Mouse (Mus musculus) forebrain, postnatal 0 days (tissue): ENCODE measurements around the gene Cdip1. TPM values are rescaled to one million over a fixed set of nuclear protein-coding genes. Genes with fewer than 3 reads are reported as not detected.
A peak's percentile ranks its signal among the peaks of the same experiment; 100 is the strongest.

Experiments
- ATAC-seq: fragments of 200-750 bp; cut with Nextera tagmentation; 2 replicates; pipeline ENCODE4 v1.8.0; 2017; ENCODE audit warnings: mild to moderate bottlenecking, moderate library complexity
- DNase-seq: peaks from one replicate; pipeline ENCODE4 v3.0.0-alpha.2; 2015
- H3K27ac ChIP-seq: fragments of 300-500 bp; sonication (generic); 2 replicates; pipeline ENCODE4 v1.5.1; 2014; ENCODE audit warnings: low read depth, mild to moderate bottlenecking, antibody characterized with exemption, low read length, moderate library complexity, mixed read lengths
- H3K27me3 ChIP-seq: fragments of 300-500 bp; sonication (generic); 2 replicates; pipeline ENCODE4 v1.6.1; 2014; ENCODE audit warnings: mild to moderate bottlenecking, low read length, mixed read lengths; ENCODE audit not compliant: insufficient read depth
- H3K36me3 ChIP-seq: fragments of 300-500 bp; sonication (generic); 2 replicates; pipeline ENCODE4 v1.6.1; 2014; ENCODE audit warnings: mild to moderate bottlenecking, moderate library complexity; ENCODE audit not compliant: insufficient read depth
- H3K4me1 ChIP-seq: fragments of 300-500 bp; sonication (generic); 2 replicates; pipeline ENCODE4 v1.6.1; 2014; ENCODE audit warnings: antibody characterized with exemption; ENCODE audit not compliant: insufficient read depth
- H3K4me2 ChIP-seq: fragments of 300-500 bp; sonication (generic); 2 replicates; pipeline ENCODE4 v1.6.1; 2014; ENCODE audit warnings: low read depth, mild to moderate bottlenecking, moderate library complexity
- H3K4me3 ChIP-seq: fragments of 300-500 bp; sonication (generic); 2 replicates; pipeline ENCODE4 v1.5.1; 2014; ENCODE audit warnings: low read depth, low read length, mixed read lengths
- H3K9ac ChIP-seq: fragments of 300-500 bp; sonication (generic); 2 replicates; pipeline ENCODE4 v1.6.1; 2014; ENCODE audit warnings: mild to moderate bottlenecking
- H3K9me3 ChIP-seq: fragments of 300-500 bp; sonication (generic); 2 replicates; pipeline ENCODE4 v1.6.1; 2016; ENCODE audit warnings: low read length
- CTCF ChIP-seq: sonication (generic); IDR thresholded peaks from 2 replicates; pipeline ENCODE4 v1.5.1; 2016; ENCODE audit warnings: antibody characterized with exemption, control low read depth, low read depth
- WGBS: fragments of 180-500 bp; shearing (Covaris S2); extraction: QIAGEN DNeasy Blood & Tissue Kit; methylation state at CpG from one replicate; pipeline ENCODE4 v1.1.7; 2014; 5-methylcytosine and 5-hydroxymethylcytosine counted together
- polyA plus RNA-seq: library from polyadenylated mRNA; unstranded; fragments of >200 nt; fragmentation: Nextera tagmentation; extraction: Ambion mirVana; gene quantifications from 2 replicates; pipeline ENCODE4 v1.2.1, GENCODE M21; 2015
- total RNA-seq: library from RNA; depleted of rRNA; stranded (reverse); fragments of >200 nt; gene quantifications from 2 replicates; pipeline ENCODE4 v1.2.3, GENCODE M21; 2014

Cdip1 gene
- total and polyA plus RNA-seq, 2 experiments from 2014 or later, result 99.0 to 115 TPM

GRCm38 (mm10) chr16:4718753-4719518 lies 71.2 kb downstream of the Cdip1 start, which contains the start of gene Nmral1:
Gene Nmral1, minus strand, starts transcription at chr16:4719356.
- H3K36me3 ChIP-seq, result peaks cover 8% of the 10 kb centered on the region; the same call in 1 of the 2 replicates
- H3K4me3 ChIP-seq, result peak within 1 kb of the TSS; percentile 54
- ATAC-seq (peak; percentile 91), DNase-seq (peak; percentile 82)
- H3K27me3 ChIP-seq, result no peaks in the 10 kb centered on the region
- peak within 1 kb of the TSS; percentile 74 for H3K27ac ChIP-seq
- H3K4me2 ChIP-seq, result peak within 1 kb of the TSS; percentile 74
- H3K9ac ChIP-seq, result peak within 1 kb of the TSS; percentile 83
- 15% methylated on average over 33 of the region's 33 CpGs for WGBS
- TF ChIP-seq CTCF, result no peak
- no peaks in the 10 kb centered on the region for H3K9me3 ChIP-seq
- H3K4me1 ChIP-seq, result peaks cover 6% of the 10 kb centered on the region; the same call in 1 of the 2 replicates

- Histone ChIP-seq H3K9ac (no peak overlapping the region), H3K4me1 (peaks cover 6% of the 10 kb centered on the region; the same call in 1 of the 2 replicates), H3K9me3 (no peaks in the 10 kb centered on the region), H3K27ac (no peak overlapping the region), H3K4me3 (peak overlapping the region; percentile 54), H3K4me2 (peak overlapping the region; percentile 74), H3K27me3 (no peaks in the 10 kb centered on the region), H3K36me3 (peaks cover 12% of the 10 kb centered on the region; the same call in 1 of the 2 replicates)
- TF ChIP-seq CTCF, result no peak
- 48% methylated on average over 3 of the region's 3 CpGs for WGBS
- DNase-seq, result no peak
- no peak for ATAC-seq
Observed at GRCm38 (mm10) chr16:4717866-4718265, 72.2 kb downstream of the Cdip1 start.

GRCm38 (mm10) chr16:4713861-4714710 lies 76.0 kb downstream of the Cdip1 start:
- no peak for ATAC-seq
- no peak for DNase-seq
- TF ChIP-seq CTCF, result no peak
- H3K4me3 ChIP-seq, result no peak overlapping the region
- no peaks in the 10 kb centered on the region for H3K27me3 ChIP-seq
- H3K9me3 ChIP-seq, result no peaks in the 10 kb centered on the region
- WGBS, result 93% methylated on average over 17 of the region's 17 CpGs
- H3K27ac ChIP-seq, result no peak overlapping the region
- H3K36me3 ChIP-seq, result peaks cover 29% of the 10 kb centered on the region
- no peak overlapping the region for H3K4me2 ChIP-seq
- peaks cover 6% of the 10 kb centered on the region; the same call in 1 of the 2 replicates for H3K4me1 ChIP-seq
- no peak overlapping the region for H3K9ac ChIP-seq

- Histone ChIP-seq H3K9ac (no peak overlapping the region), H3K27me3 (no peaks in the 10 kb centered on the region), H3K9me3 (no peaks in the 10 kb centered on the region), H3K4me2 (no peak overlapping the region), H3K4me1 (no peaks in the 10 kb centered on the region), H3K27ac (no peak overlapping the region), H3K36me3 (peaks cover 58% of the 10 kb centered on the region), H3K4me3 (no peak overlapping the region)
- 95% methylated on average over 4 of the region's 4 CpGs for WGBS
- no peak for TF ChIP-seq CTCF
- ATAC-seq (no peak), DNase-seq (no peak)
Observed at GRCm38 (mm10) chr16:4711173-4711572, 78.9 kb downstream of the Cdip1 start.

GRCm38 (mm10) chr16:4705541-4705940 lies 84.6 kb downstream of the Cdip1 start:
- Histone ChIP-seq H3K4me1 (no peaks in the 10 kb centered on the region), H3K9ac (no peak overlapping the region), H3K36me3 (peaks cover 85% of the 10 kb centered on the region), H3K4me3 (no peak overlapping the region), H3K27me3 (no peaks in the 10 kb centered on the region), H3K9me3 (no peaks in the 10 kb centered on the region), H3K27ac (no peak overlapping the region), H3K4me2 (no peak overlapping the region)
- no peak for TF ChIP-seq CTCF
- no peak for ATAC-seq
- DNase-seq, result no peak
- 77% methylated on average over 4 of the region's 4 CpGs for WGBS

GRCm38 (mm10) chr16:4702646-4703045 lies 87.4 kb downstream of the Cdip1 start:
- Histone ChIP-seq H3K4me1 (no peaks in the 10 kb centered on the region), H3K27ac (no peak overlapping the region), H3K36me3 (peaks cover 95% of the 10 kb centered on the region), H3K27me3 (no peaks in the 10 kb centered on the region), H3K4me2 (no peak overlapping the region), H3K9me3 (no peaks in the 10 kb centered on the region), H3K9ac (no peak overlapping the region), H3K4me3 (no peak overlapping the region)
- DNase-seq, result no peak
- TF ChIP-seq CTCF, result no peak
- 81% methylated on average over 1 of the region's 1 CpGs for WGBS
- ATAC-seq, result no peak
